28 mouse cellular contexts compared by ENCODE assay signal in the genomic region with DNA sequence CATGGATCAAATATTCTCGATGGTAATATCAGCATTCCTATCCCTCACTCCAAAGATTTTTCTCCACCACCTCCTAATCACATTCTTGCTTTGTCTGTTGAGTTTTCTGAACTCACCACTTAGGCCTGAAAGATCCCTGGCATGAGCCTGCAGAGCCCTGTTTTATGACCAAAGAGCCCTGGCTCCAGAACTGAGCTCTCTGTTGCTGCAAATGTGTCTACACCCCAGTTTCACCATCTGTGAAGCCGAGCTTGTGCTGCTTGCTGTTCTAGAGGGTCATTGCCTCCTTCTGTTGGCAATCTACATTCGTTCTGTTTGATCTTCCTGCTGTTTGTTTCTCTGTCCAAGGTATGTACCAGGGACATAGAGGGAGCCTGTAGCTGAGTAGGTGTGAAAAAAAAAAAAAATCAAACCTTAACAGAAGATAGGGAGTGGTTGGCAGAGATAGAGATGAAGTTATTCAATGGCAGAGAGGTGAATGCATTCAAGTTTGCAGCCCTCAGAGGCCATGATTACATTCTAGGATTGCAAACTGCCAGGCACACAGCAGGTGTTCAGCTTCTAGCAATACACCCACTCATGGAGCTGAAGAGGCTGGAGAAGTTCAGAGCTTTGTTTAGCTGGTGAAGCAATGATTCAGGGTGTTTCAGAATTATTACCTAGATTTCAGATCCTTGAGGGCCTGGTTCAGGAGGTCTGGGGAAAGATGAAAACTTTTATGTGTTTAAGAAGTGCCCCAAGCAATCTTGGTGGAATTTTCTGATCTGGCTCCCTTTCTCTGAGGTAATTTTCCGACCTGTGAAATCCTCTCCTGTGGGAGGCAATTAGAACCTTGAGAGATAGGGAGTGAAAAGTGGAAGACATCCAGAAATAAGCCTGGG.
DNase-seq lines count a peak whose midpoint lies in the region; TF ChIP-seq lines count a peak whose summit lies in the region.
"Had no signal": no experiment of that assay in that cellular context is flagged by ENCODE, and none has a peak within 500 bp of the region (broad histone marks: within the 10 kb centered on the region; RNA-seq: fewer than 3 reads in every experiment).

No protein-coding gene starts in this region.

- peak; percentile 29 to 50 for DNase-seq in cerebellum, postnatal 14 days
- DNase-seq in cerebellum, adult 8-10 months = no peak
- peak; percentile 44 for DNase-seq in layer of hippocampus, adult 9-11 months
- no peak for DNase-seq in layer of hippocampus, adult 11-12 months (ENCODE audit: low spot score)
- DNase-seq in NIH3T3 (ENCODE audit: low read depth) (peak; percentile 5), adipocyte (ENCODE audit: low spot score) (no peak)
- DNase-seq in gonadal fat pad, adult 2 months (ENCODE audit: low read depth) = peak; percentile 94
- no peak for DNase-seq in thymus, adult 2 months
- DNase-seq: adrenal gland, postnatal 36 days; forebrain, postnatal 0 days; gastrocnemius, postnatal 14 days; heart, adult 18-20 months; heart, postnatal 10 days; kidney, adult 11 months; kidney, postnatal 14 days; layer of hippocampus, postnatal 36 days; lung, postnatal 36 days; right cerebral cortex, postnatal 14 days; thymus, postnatal 25 days had no signal

- TF ChIP-seq POLR2A in thymus, adult 2 months (IDR thresholded peaks at IDR 0.05; ENCODE audit: control insufficient read depth, extremely low read depth, insufficient read depth, low read length, poor library complexity) = no peak

- TF ChIP-seq CTCF in thymus, adult 2 months (IDR thresholded peaks at IDR 0.05; ENCODE audit: borderline replicate concordance, control insufficient read depth, extremely low read depth, insufficient read depth, low read length, poor library complexity) = no peak

- H3K36me3 ChIP-seq in thymus, adult 2 months (ENCODE audit: control insufficient read depth, insufficient read depth, low read length) = no peaks in the 10 kb centered on the region
- H3K36me3 ChIP-seq: forebrain, embryonic 12.5 days; heart, embryonic 13.5 days; hindbrain, embryonic 10.5 days; hindbrain, embryonic 15.5 days; limb, embryonic 13.5 days; lung, embryonic 15.5 days; midbrain, embryonic 13.5 days; neural tube, embryonic 13.5 days had no signal

- H3K4me1 ChIP-seq in thymus, adult 2 months (replicated peaks; ENCODE audit: control insufficient read depth, insufficient read depth, low read length) = no peaks in the 10 kb centered on the region
- H3K4me1 ChIP-seq: heart, embryonic 13.5 days; hindbrain, embryonic 10.5 days; limb, embryonic 13.5 days; lung, embryonic 15.5 days had no signal

- no peaks in the 10 kb centered on the region for H3K27me3 ChIP-seq in thymus, adult 2 months (ENCODE audit: control insufficient read depth, insufficient read depth, low read length)
- H3K27me3 ChIP-seq: heart, embryonic 13.5 days; hindbrain, embryonic 15.5 days; limb, embryonic 13.5 days; lung, embryonic 15.5 days; midbrain, embryonic 13.5 days had no signal

- H3K4me3 ChIP-seq in thymus, adult 2 months (ENCODE audit: control insufficient read depth, insufficient read depth, low read length) = no peak overlapping the region
- H3K4me3 ChIP-seq: erythroblast, embryonic 14.5 days; forebrain, embryonic 12.5 days; heart, embryonic 13.5 days; hindbrain, embryonic 10.5 days; hindbrain, embryonic 15.5 days; limb, embryonic 13.5 days; lung, embryonic 15.5 days; midbrain, embryonic 13.5 days; neural tube, embryonic 13.5 days had no signal

- 67% methylated on average over 4 of the region's 4 CpGs for WGBS in thymus, adult 2 months

- no peak overlapping the region for H3K27ac ChIP-seq in thymus, adult 2 months (ENCODE audit: control insufficient read depth, insufficient read depth, low read length)
- H3K27ac ChIP-seq: forebrain, embryonic 12.5 days; heart, embryonic 13.5 days; hindbrain, embryonic 10.5 days; hindbrain, embryonic 15.5 days; limb, embryonic 13.5 days; lung, embryonic 15.5 days; midbrain, embryonic 13.5 days; neural tube, embryonic 13.5 days had no signal

Comparison
In these comparisons a context has a peak if more than half of its experiments do, and no peak if none do; other contexts are left out.
1. DNase-seq: peak in cerebellum, postnatal 14 days (2 of 2), layer of hippocampus, adult 9-11 months (single experiment), NIH3T3 (single experiment) and gonadal fat pad, adult 2 months (single experiment); none in cerebellum, adult 8-10 months (single experiment), layer of hippocampus, adult 11-12 months (single experiment), thymus, adult 2 months (single experiment) and adipocyte (single experiment).